Mouse (Mus musculus): ENCODE data around the gene Gm49373. TPM values are rescaled to one million over a fixed set of nuclear protein-coding genes. Genes with fewer than 3 reads are reported as not detected.

The Gm49373 gene
- total and polyA plus RNA-seq, 3 experiments = 0.60 to 1.5 (median 0.85) TPM

- Histone ChIP-seq H3K9ac (ENCODE audit: insufficient read depth, low read depth) (no peak overlapping the region), H3K9me3 (replicated peaks; ENCODE audit: low read length) (no peaks in the 10 kb centered on the region), H3K79me2 (replicated peaks; ENCODE audit: control insufficient read depth, extremely low read depth, insufficient read depth, poor library complexity, severe bottlenecking) (peaks cover 34% of the 10 kb centered on the region), H3K4me1 (ENCODE audit: control insufficient read depth in 1 of 2, insufficient read depth in 2 of 2) (peaks cover 0 to 13% of the 10 kb centered on the region in 2 experiments; a peak in 1 of 4 replicates), H3K27me3 (replicated peaks) (no peaks in the 10 kb centered on the region), H3K36me3 (replicated peaks in 1 of 2; ENCODE audit: control insufficient read depth in 1 of 2, insufficient read depth in 1 of 2, low read length in 1 of 2) (peaks cover 82 to 96% of the 10 kb centered on the region in 2 experiments), H3K27ac (ENCODE audit: insufficient read depth, low read depth) (no peak overlapping the region), H3K4me3 (replicated peaks in 1 of 3; ENCODE audit: low read depth in 2 of 3, low read length in 2 of 3, poor library complexity in 1 of 3) (no peak overlapping the region), H3K4me2 (ENCODE audit: insufficient read depth, low read depth, poor library complexity, severe bottlenecking) (no peak overlapping the region)
- dilution Hi-C loops (cut with MboI; ENCODE audit: extremely low pct_ligation_motif_present, extremely low pct_unique_long_range_greater_than_20kb, low sequenced_read_pairs) = no loop called here
- in situ Hi-C loops (cut with MboI; ENCODE audit: low pct_ligation_motif_present, low pct_unique_long_range_greater_than_20kb, low sequenced_read_pairs) = no loop called here
- no peak for DNase-seq (ENCODE audit: extremely low read depth)
- TF ChIP-seq POLR2AphosphoS2 (IDR thresholded peaks at IDR 0.05; ENCODE audit: low read depth, low read length) = no peak
- no peak for TF ChIP-seq POLR2A (IDR thresholded peaks at IDR 0.05; ENCODE audit: low read depth, low read length)
- TF ChIP-seq TBP (conservative IDR thresholded peaks at IDR 0.05; ENCODE audit: low read depth, low read length) = no peak
- TF ChIP-seq CHD1 (IDR thresholded peaks at IDR 0.05; ENCODE audit: low read depth, low read length) = no peak
- no peak for TF ChIP-seq MYC (IDR thresholded peaks at IDR 0.05; ENCODE audit: low read depth, low read length)
- no peak for TF ChIP-seq MAZ (IDR thresholded peaks at IDR 0.05; ENCODE audit: low read depth, low read length)
- no peak for TF ChIP-seq USF1 (IDR thresholded peaks at IDR 0.05; ENCODE audit: low read depth, low read length)
- no peak for TF ChIP-seq RCOR1 (conservative IDR thresholded peaks at IDR 0.05; ENCODE audit: low read depth, low read length)
- no peak for TF ChIP-seq TCF12 (IDR thresholded peaks at IDR 0.05; ENCODE audit: low read depth, low read length)
- no peak for TF ChIP-seq MEF2A (IDR thresholded peaks at IDR 0.05; ENCODE audit: borderline replicate concordance, low read depth, low read length)
- no peak for TF ChIP-seq MAFK (IDR thresholded peaks at IDR 0.05; ENCODE audit: insufficient replicate concordance, low read length)
- no peak for TF ChIP-seq USF2 (conservative IDR thresholded peaks at IDR 0.05; ENCODE audit: low read depth, low read length)
- TF ChIP-seq MXI1 (IDR thresholded peaks at IDR 0.05; ENCODE audit: low read depth, low read length) = no peak
- no peak for TF ChIP-seq RAD21 (IDR thresholded peaks at IDR 0.05; ENCODE audit: low read depth, low read length)
- no peak for TF ChIP-seq ETS1 (conservative IDR thresholded peaks at IDR 0.05; ENCODE audit: low read depth, low read length)
Observed at GRCm38 (mm10) chr9:21081127-21081526, 8.2 kb upstream of the Gm49373 start.

- Histone ChIP-seq H3K4me1 (ENCODE audit: control insufficient read depth in 1 of 2, insufficient read depth in 2 of 2) (peaks cover 8 to 24% of the 10 kb centered on the region in 2 experiments), H3K9me3 (replicated peaks; ENCODE audit: low read length) (no peaks in the 10 kb centered on the region), H3K27ac (ENCODE audit: insufficient read depth, low read depth) (no peak overlapping the region), H3K4me2 (ENCODE audit: insufficient read depth, low read depth, poor library complexity, severe bottlenecking) (no peak overlapping the region), H3K9ac (ENCODE audit: insufficient read depth, low read depth) (no peak overlapping the region), H3K36me3 (replicated peaks in 1 of 2; ENCODE audit: control insufficient read depth in 1 of 2, insufficient read depth in 1 of 2, low read length in 1 of 2) (peaks cover 69 to 78% of the 10 kb centered on the region in 2 experiments), H3K79me2 (replicated peaks; ENCODE audit: control insufficient read depth, extremely low read depth, insufficient read depth, poor library complexity, severe bottlenecking) (peaks cover 24% of the 10 kb centered on the region), H3K27me3 (replicated peaks) (no peaks in the 10 kb centered on the region), H3K4me3 (replicated peaks in 1 of 3; ENCODE audit: low read depth in 2 of 3, low read length in 2 of 3, poor library complexity in 1 of 3) (no peak overlapping the region)
- DNase-seq (ENCODE audit: extremely low read depth) = no peak
- dilution Hi-C loops (cut with MboI; ENCODE audit: extremely low pct_ligation_motif_present, extremely low pct_unique_long_range_greater_than_20kb, low sequenced_read_pairs) = no loop called here
- in situ Hi-C loops (cut with MboI; ENCODE audit: low pct_ligation_motif_present, low pct_unique_long_range_greater_than_20kb, low sequenced_read_pairs) = no loop called here
- TF ChIP-seq SMC3 (IDR thresholded peaks at IDR 0.05; ENCODE audit: low read depth, low read length) = no peak
- peak; percentile 51; the same call in 1 of the 2 replicates for TF ChIP-seq ZMIZ1 (IDR thresholded peaks at IDR 0.05; ENCODE audit: low read depth, low read length)
Observed at GRCm38 (mm10) chr9:21075625-21076024, 2.7 kb upstream of the Gm49373 start.

All from CH12.LX (cell line).